Mouse (Mus musculus) stomach, embryonic 15.5 days (tissue): ENCODE results near the gene Nsf. TPM values are rescaled to one million over a fixed set of nuclear protein-coding genes. Genes with fewer than 3 reads are reported as not detected.

Source experiments
- ATAC-seq: fragments of 200-750 bp; cut with Nextera tagmentation; 2 replicates; pipeline ENCODE4 v1.8.0; 2017; ENCODE audit warnings: low read depth, moderate number of reproducible peaks, moderate TSS enrichment; ENCODE audit not compliant: insufficient read depth, low FRiP score
- H3K27ac ChIP-seq: fragments of 300-500 bp; sonication (generic); 2 replicates; pipeline ENCODE4 v1.5.1; 2015; ENCODE audit warnings: mild to moderate bottlenecking, inconsistent platforms
- H3K27me3 ChIP-seq: fragments of 300-500 bp; sonication (generic); replicated peaks from 2 replicates; pipeline ENCODE4 v1.6.1; 2015; ENCODE audit warnings: inconsistent platforms
- H3K36me3 ChIP-seq: fragments of 300-500 bp; sonication (generic); 2 replicates; pipeline ENCODE4 v1.6.1; 2015; ENCODE audit warnings: inconsistent platforms
- H3K4me1 ChIP-seq: fragments of 300-500 bp; sonication (generic); 2 replicates; pipeline ENCODE4 v1.6.1; 2015; ENCODE audit warnings: inconsistent platforms
- H3K4me2 ChIP-seq: fragments of 300-500 bp; sonication (generic); 2 replicates; pipeline ENCODE4 v1.6.1; 2015; ENCODE audit warnings: mild to moderate bottlenecking, inconsistent platforms
- H3K4me3 ChIP-seq: fragments of 300-500 bp; sonication (generic); replicated peaks from 2 replicates; pipeline ENCODE4 v1.5.1; 2015; ENCODE audit warnings: inconsistent platforms
- H3K9ac ChIP-seq: fragments of 300-500 bp; sonication (generic); 2 replicates; pipeline ENCODE4 v1.6.1; 2015; ENCODE audit warnings: inconsistent platforms
- H3K9me3 ChIP-seq: fragments of 300-500 bp; sonication (generic); 2 replicates; pipeline ENCODE4 v1.6.1; 2016; ENCODE audit warnings: inconsistent platforms
- WGBS: fragments of 180-500 bp; shearing (Covaris S2); methylation state at CpG from one replicate; pipeline ENCODE4 v1.1.7; 2015; 5-methylcytosine and 5-hydroxymethylcytosine counted together
- polyA plus RNA-seq: library from polyadenylated mRNA; unstranded; fragments of >200 nt; fragmentation: Nextera tagmentation; extraction: Ambion mirVana; gene quantifications from 2 replicates; pipeline ENCODE4 v1.2.1, GENCODE M21; 2015

Nsf gene
- polyA plus RNA-seq, 1 experiment from 2014 or later: 45.8 TPM

GRCm38 (mm10) chr11:103940887-103941286 is 13.0 kb downstream of the Nsf start:
- Histone ChIP-seq H3K27ac (no peak overlapping the region), H3K9me3 (no peaks in the 10 kb centered on the region), H3K4me1 (no peaks in the 10 kb centered on the region), H3K36me3 (no peaks in the 10 kb centered on the region), H3K4me3 (no peak overlapping the region), H3K4me2 (no peak overlapping the region), H3K27me3 (no peaks in the 10 kb centered on the region), H3K9ac (no peak overlapping the region)
- no peak for ATAC-seq
- 65% methylated on average over 6 of the region's 6 CpGs for WGBS

- no peak overlapping the region for H3K4me2 ChIP-seq
- 86% methylated on average over 25 of the region's 25 CpGs for WGBS
- no peaks in the 10 kb centered on the region for H3K9me3 ChIP-seq
- H3K27ac ChIP-seq: no peak overlapping the region
- ATAC-seq: no peak
- no peak overlapping the region for H3K4me3 ChIP-seq
- H3K4me1 ChIP-seq: no peaks in the 10 kb centered on the region
- no peak overlapping the region for H3K9ac ChIP-seq
- no peaks in the 10 kb centered on the region for H3K27me3 ChIP-seq
- H3K36me3 ChIP-seq: no peaks in the 10 kb centered on the region
Measured at GRCm38 (mm10) chr11:103937976-103938728, 15.7 kb downstream of the Nsf start.

GRCm38 (mm10) chr11:103937451-103937850 is 16.4 kb downstream of the Nsf start:
- Histone ChIP-seq H3K27me3 (no peaks in the 10 kb centered on the region), H3K4me2 (no peak overlapping the region), H3K36me3 (no peaks in the 10 kb centered on the region), H3K9ac (no peak overlapping the region), H3K4me1 (no peaks in the 10 kb centered on the region), H3K27ac (no peak overlapping the region), H3K9me3 (no peaks in the 10 kb centered on the region), H3K4me3 (no peak overlapping the region)
- no peak for ATAC-seq
- WGBS: 89% methylated on average over 9 of the region's 9 CpGs

GRCm38 (mm10) chr11:103935717-103936116 is 18.1 kb downstream of the Nsf start:
- no peak for ATAC-seq
- WGBS: 40% methylated on average over 2 of the region's 2 CpGs

GRCm38 (mm10) chr11:103933886-103934285 is 20.0 kb downstream of the Nsf start:
- Histone ChIP-seq H3K9me3 (no peaks in the 10 kb centered on the region), H3K4me3 (no peak overlapping the region), H3K36me3 (peaks cover 5% of the 10 kb centered on the region; the same call in 1 of the 2 replicates), H3K27ac (no peak overlapping the region), H3K4me1 (no peaks in the 10 kb centered on the region), H3K9ac (no peak overlapping the region), H3K4me2 (no peak overlapping the region), H3K27me3 (no peaks in the 10 kb centered on the region)
- no peak for ATAC-seq
- WGBS: 86% methylated on average over 6 of the region's 6 CpGs

More at GRCm38 (mm10) chr11:103935717-103936116, 18.1 kb downstream of the Nsf start:
- Histone ChIP-seq H3K4me1 (no peaks in the 10 kb centered on the region), H3K4me3 (no peak overlapping the region), H3K4me2 (no peak overlapping the region), H3K27ac (no peak overlapping the region), H3K27me3 (no peaks in the 10 kb centered on the region), H3K36me3 (no peaks in the 10 kb centered on the region), H3K9ac (no peak overlapping the region), H3K9me3 (no peaks in the 10 kb centered on the region)

- ATAC-seq: no peak
- 79% methylated on average over 2 of the region's 2 CpGs for WGBS
- Histone ChIP-seq H3K36me3 (no peaks in the 10 kb centered on the region), H3K4me1 (no peaks in the 10 kb centered on the region), H3K27ac (no peak overlapping the region), H3K4me3 (no peak overlapping the region), H3K27me3 (no peaks in the 10 kb centered on the region), H3K9me3 (no peaks in the 10 kb centered on the region), H3K4me2 (no peak overlapping the region), H3K9ac (no peak overlapping the region)
Measured at GRCm38 (mm10) chr11:103923957-103924356, 29.9 kb downstream of the Nsf start.

- ATAC-seq: no peak
- H3K4me3 ChIP-seq: no peak overlapping the region
- no peaks in the 10 kb centered on the region for H3K4me1 ChIP-seq
- H3K9ac ChIP-seq: no peak overlapping the region
- 89% methylated on average over 4 of the region's 4 CpGs for WGBS
- no peaks in the 10 kb centered on the region for H3K9me3 ChIP-seq
- no peak overlapping the region for H3K4me2 ChIP-seq
- H3K36me3 ChIP-seq: no peaks in the 10 kb centered on the region
- no peak overlapping the region for H3K27ac ChIP-seq
- H3K27me3 ChIP-seq: no peaks in the 10 kb centered on the region
Measured at GRCm38 (mm10) chr11:103923272-103923671, 30.6 kb downstream of the Nsf start.

GRCm38 (mm10) chr11:103922812-103923211 is 31.0 kb downstream of the Nsf start:
- no peaks in the 10 kb centered on the region for H3K36me3 ChIP-seq
- no peak overlapping the region for H3K27ac ChIP-seq
- H3K9me3 ChIP-seq: no peaks in the 10 kb centered on the region
- no peak overlapping the region for H3K9ac ChIP-seq
- no peak overlapping the region for H3K4me3 ChIP-seq
- ATAC-seq: no peak
- H3K4me1 ChIP-seq: no peaks in the 10 kb centered on the region
- WGBS: 87% methylated on average over 10 of the region's 10 CpGs
- no peaks in the 10 kb centered on the region for H3K27me3 ChIP-seq
- H3K4me2 ChIP-seq: no peak overlapping the region

GRCm38 (mm10) chr11:103920665-103921064 is 33.2 kb downstream of the Nsf start:
- Histone ChIP-seq H3K4me3 (no peak overlapping the region), H3K9me3 (no peaks in the 10 kb centered on the region), H3K4me1 (no peaks in the 10 kb centered on the region), H3K36me3 (no peaks in the 10 kb centered on the region), H3K27me3 (no peaks in the 10 kb centered on the region), H3K27ac (no peak overlapping the region), H3K4me2 (no peak overlapping the region), H3K9ac (no peak overlapping the region)
- 61% methylated on average over 5 of the region's 5 CpGs for WGBS
- ATAC-seq: no peak

GRCm38 (mm10) chr11:103916807-103917206 is 37.0 kb downstream of the Nsf start:
- Histone ChIP-seq H3K9ac (no peak overlapping the region), H3K27ac (no peak overlapping the region), H3K4me3 (no peak overlapping the region), H3K36me3 (peaks cover 6% of the 10 kb centered on the region; the same call in 1 of the 2 replicates), H3K9me3 (no peaks in the 10 kb centered on the region), H3K27me3 (no peaks in the 10 kb centered on the region), H3K4me1 (no peaks in the 10 kb centered on the region), H3K4me2 (no peak overlapping the region)
- WGBS: 75% methylated on average over 7 of the region's 7 CpGs
- no peak for ATAC-seq

- 72% methylated on average over 9 of the region's 9 CpGs for WGBS
- Histone ChIP-seq H3K4me1 (no peaks in the 10 kb centered on the region), H3K4me3 (no peak overlapping the region), H3K27ac (no peak overlapping the region), H3K9ac (no peak overlapping the region), H3K36me3 (peaks cover 6% of the 10 kb centered on the region; the same call in 1 of the 2 replicates), H3K9me3 (no peaks in the 10 kb centered on the region), H3K27me3 (no peaks in the 10 kb centered on the region), H3K4me2 (no peak overlapping the region)
- no peak for ATAC-seq
Measured at GRCm38 (mm10) chr11:103915686-103916085, 38.2 kb downstream of the Nsf start.

- Histone ChIP-seq H3K27me3 (no peaks in the 10 kb centered on the region), H3K27ac (no peak overlapping the region), H3K9ac (no peak overlapping the region), H3K4me1 (no peaks in the 10 kb centered on the region), H3K36me3 (peaks cover 9% of the 10 kb centered on the region; the same call in 1 of the 2 replicates), H3K9me3 (no peaks in the 10 kb centered on the region), H3K4me3 (no peak overlapping the region), H3K4me2 (no peak overlapping the region)
- 67% methylated on average over 7 of the region's 7 CpGs for WGBS
- no peak for ATAC-seq
Measured at GRCm38 (mm10) chr11:103910993-103911585, 42.8 kb downstream of the Nsf start.
